Comparison of ENCODE assay signal across 7 mouse cellular contexts in the genomic region with DNA sequence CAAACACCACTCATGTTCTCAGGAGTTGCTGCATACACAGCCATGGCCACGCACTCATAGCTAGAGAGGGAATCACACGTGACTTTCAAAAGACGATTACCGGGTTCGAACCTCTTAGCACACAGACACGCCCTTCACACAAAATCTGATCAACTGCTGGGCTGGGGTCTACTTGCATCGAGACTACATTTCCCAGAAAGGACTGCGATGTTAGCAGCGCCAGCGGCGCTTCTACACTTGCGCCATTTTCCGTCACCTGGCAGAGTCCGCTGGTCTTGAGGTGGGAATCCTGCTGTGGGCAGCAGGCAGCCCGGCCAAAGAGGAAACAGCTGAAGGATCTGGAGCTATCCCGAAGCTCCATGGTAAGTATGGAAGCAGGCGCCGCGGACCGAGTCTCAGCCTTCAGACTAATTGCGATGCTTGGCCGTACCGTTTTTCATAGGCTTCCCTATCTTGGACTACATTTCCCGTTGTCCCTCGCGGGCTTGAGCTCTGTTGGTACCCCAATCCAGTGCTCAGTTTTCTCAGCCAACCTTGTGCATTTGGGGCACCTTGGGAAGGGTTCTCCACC. TPM values are rescaled to one million over a fixed set of nuclear protein-coding genes. Genes with fewer than 3 reads are reported as not detected.
A peak's percentile ranks its signal among the peaks of the same experiment; 100 is the strongest.
DNase-seq lines count a peak whose midpoint lies in the region; ATAC-seq and TF ChIP-seq lines count a peak whose summit lies in the region.

A gene (plus strand): TSS at position 259 of the 571 bp plus-strand sequence.

- TF ChIP-seq CTCF in bone marrow macrophage, adult 2 months (IDR thresholded peaks at IDR 0.05; ENCODE audit: low read depth, low read length), result no peak
- TF ChIP-seq CTCF in kidney, adult 2 months (conservative IDR thresholded peaks at IDR 0.05; ENCODE audit: insufficient read depth, insufficient read length, low read depth, low read length), result no peak
- TF ChIP-seq CTCF in small intestine, adult 2 months (IDR thresholded peaks at IDR 0.05; ENCODE audit: extremely low read depth, insufficient read length, insufficient replicate concordance, low read depth, low read length), result no peak

- no peaks in the 10 kb centered on the region for H3K27me3 ChIP-seq in embryonic facial prominence, embryonic 12.5 days
- H3K27me3 ChIP-seq in kidney, adult 2 months (replicated peaks; ENCODE audit: control insufficient read depth, insufficient read depth, low read length), result no peaks in the 10 kb centered on the region
- H3K27me3 ChIP-seq in limb, embryonic 11.5 days (ENCODE audit: control insufficient read depth, insufficient read depth, low read length), result no peaks in the 10 kb centered on the region
- no peaks in the 10 kb centered on the region for H3K27me3 ChIP-seq in midbrain, embryonic 11.5 days (ENCODE audit: control insufficient read depth, insufficient read depth, low read length)
- H3K27me3 ChIP-seq in small intestine, adult 2 months (ENCODE audit: control insufficient read depth, insufficient read depth, low read length), result no peaks in the 10 kb centered on the region; the same call in 1 of the 2 replicates

- peak; percentile 90 for ATAC-seq in embryonic facial prominence, embryonic 12.5 days (ENCODE audit: insufficient number of reproducible peaks, insufficient read depth, low FRiP score, low TSS enrichment)
- peak; percentile 88 for ATAC-seq in limb, embryonic 11.5 days (ENCODE audit: insufficient number of reproducible peaks, low FRiP score, low TSS enrichment, low read depth)
- peak; percentile 93 for ATAC-seq in midbrain, embryonic 11.5 days (ENCODE audit: low FRiP score)

- no peaks in the 10 kb centered on the region for H3K36me3 ChIP-seq in embryonic facial prominence, embryonic 12.5 days
- no peaks in the 10 kb centered on the region for H3K36me3 ChIP-seq in kidney, adult 2 months (ENCODE audit: control insufficient read depth, insufficient read depth, low read length)
- H3K36me3 ChIP-seq in limb, embryonic 11.5 days (ENCODE audit: control insufficient read depth, insufficient read depth, low read length), result no peaks in the 10 kb centered on the region
- H3K36me3 ChIP-seq in midbrain, embryonic 11.5 days (ENCODE audit: control insufficient read depth, insufficient read depth, low read length), result no peaks in the 10 kb centered on the region
- no peaks in the 10 kb centered on the region for H3K36me3 ChIP-seq in small intestine, adult 2 months (ENCODE audit: control insufficient read depth, insufficient read depth, low read length)

- under 1% methylated on average over 26 of the region's 26 CpGs for WGBS in embryonic facial prominence, embryonic 12.5 days
- WGBS in kidney, adult 2 months, result under 1% methylated on average over 26 of the region's 26 CpGs
- WGBS in limb, embryonic 11.5 days, result under 1% methylated on average over 26 of the region's 26 CpGs
- 1% methylated on average over 26 of the region's 26 CpGs for WGBS in midbrain, embryonic 11.5 days
- 3% methylated on average over 26 of the region's 26 CpGs for WGBS in small intestine, adult 2 months

- H3K4me3 ChIP-seq in bone marrow macrophage, adult 2 months (ENCODE audit: insufficient read depth, low read length), result peak within 1 kb of the TSS; percentile 48
- peak within 1 kb of the TSS; percentile 58 for H3K4me3 ChIP-seq in embryonic facial prominence, embryonic 12.5 days
- peak within 1 kb of the TSS; percentile 71 for H3K4me3 ChIP-seq in kidney, adult 2 months (ENCODE audit: insufficient read depth, low read depth, low read length)
- peak within 1 kb of the TSS; percentile 49 for H3K4me3 ChIP-seq in limb, embryonic 11.5 days (ENCODE audit: low read depth, low read length)
- H3K4me3 ChIP-seq in midbrain, embryonic 11.5 days (ENCODE audit: low read depth, low read length), result peak within 1 kb of the TSS; percentile 60
- peak within 1 kb of the TSS; percentile 71 for H3K4me3 ChIP-seq in small intestine, adult 2 months (ENCODE audit: low read depth, low read length)

- peak within 1 kb of the TSS; percentile 37; the same call in 1 of the 2 replicates for H3K9ac ChIP-seq in embryonic facial prominence, embryonic 12.5 days
- peak within 1 kb of the TSS; percentile 64 for H3K9ac ChIP-seq in limb, embryonic 11.5 days (ENCODE audit: low read length)
- peak within 1 kb of the TSS; percentile 76 for H3K9ac ChIP-seq in midbrain, embryonic 11.5 days (ENCODE audit: low read length)

- H3K4me1 ChIP-seq in bone marrow macrophage, adult 2 months (ENCODE audit: control insufficient read depth, insufficient read depth, low read length), result no peaks in the 10 kb centered on the region
- H3K4me1 ChIP-seq in embryonic facial prominence, embryonic 12.5 days, result no peaks in the 10 kb centered on the region
- H3K4me1 ChIP-seq in kidney, adult 2 months (ENCODE audit: control insufficient read depth, insufficient read depth, low read length), result no peaks in the 10 kb centered on the region
- no peaks in the 10 kb centered on the region for H3K4me1 ChIP-seq in limb, embryonic 11.5 days (ENCODE audit: control insufficient read depth, insufficient read depth, low read length)
- H3K4me1 ChIP-seq in midbrain, embryonic 11.5 days (ENCODE audit: control insufficient read depth, insufficient read depth, low read length), result no peaks in the 10 kb centered on the region
- no peaks in the 10 kb centered on the region for H3K4me1 ChIP-seq in small intestine, adult 2 months (ENCODE audit: control insufficient read depth, insufficient read depth, insufficient read length, low read length)

- TF ChIP-seq POLR2A in bone marrow macrophage, adult 2 months (IDR thresholded peaks at IDR 0.05; ENCODE audit: borderline replicate concordance, low read depth, low read length), result no peak
- no peak for TF ChIP-seq POLR2A in kidney, adult 2 months (IDR thresholded peaks at IDR 0.05; ENCODE audit: low read depth, low read length)
- TF ChIP-seq POLR2A in small intestine, adult 2 months (IDR thresholded peaks at IDR 0.05; ENCODE audit: low read depth, low read length), result no peak

- DNase-seq in heart, adult 9 months (ENCODE audit: low spot score in 2 of 2), result peak; percentile 28 to 49
- peak; percentile 65 for DNase-seq in kidney, adult 2 months
- DNase-seq in limb, embryonic 11.5 days (ENCODE audit: low spot score), result peak; percentile 82
- DNase-seq in midbrain, embryonic 11.5 days (ENCODE audit: low spot score, missing footprints), result peak; percentile 98

- no peak within 1 kb of the TSS for H3K27ac ChIP-seq in bone marrow macrophage, adult 2 months (ENCODE audit: insufficient read depth, low read depth, low read length)
- peak within 1 kb of the TSS; percentile 50; the same call in 1 of the 2 replicates for H3K27ac ChIP-seq in embryonic facial prominence, embryonic 12.5 days
- no peak within 1 kb of the TSS for H3K27ac ChIP-seq in kidney, adult 2 months (ENCODE audit: insufficient read depth, low read depth, low read length)
- no peak within 1 kb of the TSS for H3K27ac ChIP-seq in limb, embryonic 11.5 days (replicated peaks; ENCODE audit: low read depth, low read length)
- peak within 1 kb of the TSS; percentile 59 for H3K27ac ChIP-seq in midbrain, embryonic 11.5 days (ENCODE audit: low read depth, low read length)
- H3K27ac ChIP-seq in small intestine, adult 2 months (ENCODE audit: insufficient read depth, low read depth, low read length), result no peak within 1 kb of the TSS

- no peaks in the 10 kb centered on the region for H3K9me3 ChIP-seq in embryonic facial prominence, embryonic 12.5 days
- H3K9me3 ChIP-seq in limb, embryonic 11.5 days (ENCODE audit: control insufficient read depth, low read length), result no peaks in the 10 kb centered on the region
- no peaks in the 10 kb centered on the region for H3K9me3 ChIP-seq in midbrain, embryonic 11.5 days (ENCODE audit: control insufficient read depth, low read length)

- H3K4me2 ChIP-seq in embryonic facial prominence, embryonic 12.5 days (replicated peaks), result peak within 1 kb of the TSS; percentile 46
- H3K4me2 ChIP-seq in limb, embryonic 11.5 days (ENCODE audit: low read depth, severe bottlenecking), result peak within 1 kb of the TSS; percentile 46
- peak within 1 kb of the TSS; percentile 43 for H3K4me2 ChIP-seq in midbrain, embryonic 11.5 days

RNA-seq across cellular contexts. Expression of the gene that starts here (rescaled TPM):
- 0.31 TPM in 1 of 2 replicates, not detected in the other for polyA plus RNA-seq in bone marrow macrophage, adult 2 months (2012; ENCODE audit: insufficient read depth, insufficient read length, missing spikeins)
- polyA plus RNA-seq in embryonic facial prominence, embryonic 12.5 days (2016; fragmentation: Nextera tagmentation; extraction: Ambion mirVana), result 3.1 and 3.2 TPM in 2 replicates
- polyA plus RNA-seq in kidney, adult 2 months (2012; rRNA removed), result 0.19 and 0.28 TPM in 2 replicates
- 2.2 and 2.3 TPM in 2 replicates for polyA plus RNA-seq in limb, embryonic 11.5 days (2014; fragmentation: Nextera tagmentation; extraction: Ambion mirVana)
- 2.5 and 3.0 TPM in 2 replicates for polyA plus RNA-seq in midbrain, embryonic 11.5 days (2014; fragmentation: Nextera tagmentation; extraction: Ambion mirVana)
- not detected in 2 replicates for polyA plus RNA-seq in small intestine, adult 2 months (2012; rRNA removed)

Comparison
In these comparisons a context has a peak if more than half of its experiments do, and no peak if none do; other contexts are left out.
1. Peak in DNase-seq and H3K4me3 ChIP-seq in kidney, adult 2 months; RNA of the gene not detected or under 1 TPM.
2. H3K27ac ChIP-seq: peak in embryonic facial prominence, embryonic 12.5 days (single experiment) and midbrain, embryonic 11.5 days (single experiment); none in bone marrow macrophage, adult 2 months (single experiment), kidney, adult 2 months (single experiment), limb, embryonic 11.5 days (single experiment) and small intestine, adult 2 months (single experiment).
3. DNase-seq: peak in every context shown above with its lines; median percentile 98 in midbrain, embryonic 11.5 days; 82 in limb, embryonic 11.5 days; 65 in kidney, adult 2 months; 38 in heart, adult 9 months.
4. Peak in every context shown above with its lines, with median percentiles within 50 percentile points of each other: H3K4me3 ChIP-seq, ATAC-seq, H3K4me2 ChIP-seq and H3K9ac ChIP-seq.